Mouse (Mus musculus): ENCODE measurements around the gene Flt3l. TPM values are rescaled to one million over a fixed set of nuclear protein-coding genes. Genes with fewer than 3 reads are reported as not detected.
"Not testable (repeated sequence)": the region's sequence is repeated elsewhere in the genome, so short reads cannot be mapped to it uniquely, and the experiment has no call there.

Flt3l gene
- polyA plus RNA-seq, 1 experiment from 2014 or later = 1.3 TPM

GRCm38 (mm10) chr7:45175398-45175797 lies 39.2 kb upstream of the Flt3l start:
- H3K4me3 ChIP-seq = peak overlapping the region; percentile 33; the same call in 1 of the 2 replicates
- peak overlapping the region; percentile 52 for H3K4me2 ChIP-seq
- H3K4me1 ChIP-seq = peaks cover 21% of the 10 kb centered on the region
- H3K9me3 ChIP-seq = peaks cover 1% of the 10 kb centered on the region; the same call in 1 of the 2 replicates
- no peak overlapping the region for H3K9ac ChIP-seq
- no peak overlapping the region for H3K27ac ChIP-seq
- H3K27me3 ChIP-seq = peaks cover 96% of the 10 kb centered on the region
- no peaks in the 10 kb centered on the region for H3K36me3 ChIP-seq
- no peak for ATAC-seq (ENCODE audit: insufficient number of reproducible peaks, insufficient read depth, low FRiP score, low TSS enrichment, low read depth)
- 2% methylated on average over 13 of the region's 13 CpGs for WGBS

GRCm38 (mm10) chr7:45174567-45175280 lies 38.5 kb upstream of the Flt3l start:
- Histone ChIP-seq H3K4me2 (peak overlapping the region; percentile 39), H3K36me3 (no peaks in the 10 kb centered on the region), H3K4me1 (peaks cover 21% of the 10 kb centered on the region), H3K9ac (peak overlapping the region; percentile 51), H3K27me3 (peaks cover 96% of the 10 kb centered on the region), H3K4me3 (peak overlapping the region; percentile 21), H3K27ac (no peak overlapping the region), H3K9me3 (peaks cover 8% of the 10 kb centered on the region)
- WGBS = 2% methylated on average over 29 of the region's 29 CpGs
- no peak for ATAC-seq (ENCODE audit: insufficient number of reproducible peaks, insufficient read depth, low FRiP score, low TSS enrichment, low read depth)

- not testable (repeated sequence) for H3K36me3 ChIP-seq; H3K4me3 ChIP-seq; ATAC-seq (ENCODE audit: insufficient number of reproducible peaks, insufficient read depth, low FRiP score, low TSS enrichment, low read depth); H3K27ac ChIP-seq; H3K9ac ChIP-seq; H3K4me2 ChIP-seq
- Histone ChIP-seq H3K9me3 (peaks cover 16% of the 10 kb centered on the region), H3K4me1 (peaks cover 22% of the 10 kb centered on the region), H3K27me3 (peaks cover 96% of the 10 kb centered on the region)
- WGBS = 67% methylated on average over 1 of the region's 1 CpGs
Measured at GRCm38 (mm10) chr7:45173772-45174171, 37.5 kb upstream of the Flt3l start.

- peaks cover 25% of the 10 kb centered on the region for H3K4me1 ChIP-seq
- WGBS = 56% methylated on average over 7 of the region's 7 CpGs
- no peak overlapping the region for H3K9ac ChIP-seq
- no peaks in the 10 kb centered on the region for H3K36me3 ChIP-seq
- H3K27me3 ChIP-seq = peaks cover 96% of the 10 kb centered on the region
- no peak overlapping the region for H3K27ac ChIP-seq
- no peak for ATAC-seq (ENCODE audit: insufficient number of reproducible peaks, insufficient read depth, low FRiP score, low TSS enrichment, low read depth)
- peaks cover 16% of the 10 kb centered on the region for H3K9me3 ChIP-seq
- H3K4me3 ChIP-seq = no peak overlapping the region
- no peak overlapping the region for H3K4me2 ChIP-seq
Measured at GRCm38 (mm10) chr7:45172974-45173373, 36.7 kb upstream of the Flt3l start.

- no peak for ATAC-seq (ENCODE audit: insufficient number of reproducible peaks, insufficient read depth, low FRiP score, low TSS enrichment, low read depth)
- no peak overlapping the region for H3K27ac ChIP-seq
- no peaks in the 10 kb centered on the region for H3K36me3 ChIP-seq
- no peak overlapping the region for H3K4me3 ChIP-seq
- peaks cover 19% of the 10 kb centered on the region for H3K9me3 ChIP-seq
- H3K27me3 ChIP-seq = peaks cover 96% of the 10 kb centered on the region
- H3K9ac ChIP-seq = no peak overlapping the region
- peaks cover 5% of the 10 kb centered on the region for H3K4me1 ChIP-seq
- 87% methylated on average over 3 of the region's 3 CpGs for WGBS
- H3K4me2 ChIP-seq = no peak overlapping the region
Measured at GRCm38 (mm10) chr7:45169495-45169894, 33.3 kb upstream of the Flt3l start.

- Histone ChIP-seq H3K27ac (no peak overlapping the region), H3K4me2 (no peak overlapping the region), H3K36me3 (no peaks in the 10 kb centered on the region), H3K27me3 (peaks cover 96% of the 10 kb centered on the region), H3K4me3 (no peak overlapping the region), H3K4me1 (peaks cover 9% of the 10 kb centered on the region), H3K9ac (no peak overlapping the region), H3K9me3 (peaks cover 19% of the 10 kb centered on the region)
- ATAC-seq (ENCODE audit: insufficient number of reproducible peaks, insufficient read depth, low FRiP score, low TSS enrichment, low read depth) = no peak
- WGBS = 6% methylated on average over 24 of the region's 24 CpGs
Measured at GRCm38 (mm10) chr7:45168656-45169055, 32.4 kb upstream of the Flt3l start.

GRCm38 (mm10) chr7:45167761-45168445 lies 31.7 kb upstream of the Flt3l start:
- Histone ChIP-seq H3K27me3 (peaks cover 98% of the 10 kb centered on the region), H3K9ac (0 out of 2 replicates have a peak overlapping the region, but pooled peaks have one; percentile 3), H3K4me2 (no peak overlapping the region), H3K36me3 (no peaks in the 10 kb centered on the region), H3K4me1 (peaks cover 11% of the 10 kb centered on the region), H3K27ac (no peak overlapping the region), H3K9me3 (peaks cover 19% of the 10 kb centered on the region), H3K4me3 (no peak overlapping the region)
- 4% methylated on average over 19 of the region's 19 CpGs for WGBS
- no peak for ATAC-seq (ENCODE audit: insufficient number of reproducible peaks, insufficient read depth, low FRiP score, low TSS enrichment, low read depth)

- 26% methylated on average over 10 of the region's 10 CpGs for WGBS
- H3K27me3 ChIP-seq = peaks cover 96% of the 10 kb centered on the region
- H3K9me3 ChIP-seq = peaks cover 19% of the 10 kb centered on the region
- H3K36me3 ChIP-seq = no peaks in the 10 kb centered on the region
- ATAC-seq (ENCODE audit: insufficient number of reproducible peaks, insufficient read depth, low FRiP score, low TSS enrichment, low read depth) = no peak
- H3K4me2 ChIP-seq = no peak overlapping the region
- no peak overlapping the region for H3K4me3 ChIP-seq
- H3K9ac ChIP-seq = no peak overlapping the region
- peaks cover 16% of the 10 kb centered on the region for H3K4me1 ChIP-seq
- H3K27ac ChIP-seq = no peak overlapping the region
Measured at GRCm38 (mm10) chr7:45166950-45167401, 30.7 kb upstream of the Flt3l start.

- H3K27me3 ChIP-seq = peaks cover 85% of the 10 kb centered on the region
- 40% methylated on average over 11 of the region's 11 CpGs for WGBS
- no peak overlapping the region for H3K4me3 ChIP-seq
- H3K9me3 ChIP-seq = peaks cover 19% of the 10 kb centered on the region
- ATAC-seq (ENCODE audit: insufficient number of reproducible peaks, insufficient read depth, low FRiP score, low TSS enrichment, low read depth) = no peak
- H3K9ac ChIP-seq = no peak overlapping the region
- H3K4me2 ChIP-seq = no peak overlapping the region
- peaks cover 16% of the 10 kb centered on the region for H3K4me1 ChIP-seq
- H3K36me3 ChIP-seq = peaks cover 6% of the 10 kb centered on the region; the same call in 1 of the 2 replicates
- H3K27ac ChIP-seq = no peak overlapping the region
Measured at GRCm38 (mm10) chr7:45165701-45166100, 29.5 kb upstream of the Flt3l start.

- H3K9me3 ChIP-seq = peaks cover 12% of the 10 kb centered on the region
- no peak overlapping the region for H3K9ac ChIP-seq
- H3K36me3 ChIP-seq = peaks cover 14% of the 10 kb centered on the region
- H3K27me3 ChIP-seq = peaks cover 76% of the 10 kb centered on the region
- WGBS = 66% methylated on average over 5 of the region's 5 CpGs
- ATAC-seq (ENCODE audit: insufficient number of reproducible peaks, insufficient read depth, low FRiP score, low TSS enrichment, low read depth) = no peak
- no peak overlapping the region for H3K27ac ChIP-seq
- H3K4me2 ChIP-seq = no peak overlapping the region
- no peak overlapping the region for H3K4me3 ChIP-seq
- H3K4me1 ChIP-seq = peaks cover 16% of the 10 kb centered on the region
Measured at GRCm38 (mm10) chr7:45164833-45165232, 28.6 kb upstream of the Flt3l start.

- ATAC-seq (ENCODE audit: insufficient number of reproducible peaks, insufficient read depth, low FRiP score, low TSS enrichment, low read depth) = no peak
- WGBS = under 1% methylated on average over 40 of the region's 41 CpGs
- H3K27me3 ChIP-seq = peaks cover 67% of the 10 kb centered on the region
- peaks cover 3% of the 10 kb centered on the region; the same call in 1 of the 2 replicates for H3K9me3 ChIP-seq
- H3K36me3 ChIP-seq = peaks cover 23% of the 10 kb centered on the region
- peak within 1 kb of the TSS; percentile 73 for H3K4me2 ChIP-seq
- H3K9ac ChIP-seq = peak within 1 kb of the TSS; percentile 67
- H3K4me1 ChIP-seq = peaks cover 16% of the 10 kb centered on the region
- H3K4me3 ChIP-seq = peak within 1 kb of the TSS; percentile 47
- H3K27ac ChIP-seq = no peak within 1 kb of the TSS
Measured at GRCm38 (mm10) chr7:45163735-45164490, 27.7 kb upstream of the Flt3l start, which contains the start of gene Slc17a7. Slc17a7 (plus strand) TSS chr7:45163949.

Measured in embryonic facial prominence, embryonic 13.5 days (tissue).